ENCODE assay signal across 39 mouse cellular contexts in genomic region chr9:25123590-25123989, GRCm38 (mm10). TPM values are rescaled to one million over a fixed set of nuclear protein-coding genes. Genes with fewer than 3 reads are reported as not detected.
"Had no signal": no experiment of that assay in that cellular context is flagged by ENCODE, and none has a peak within 500 bp of the region (broad histone marks: within the 10 kb centered on the region; RNA-seq: fewer than 3 reads in every experiment).

No protein-coding gene starts in this region.

RNA-seq across cellular contexts. Expression of gene Gm10181, which starts 34.4 kb away (rescaled TPM):
- total RNA-seq: left cerebral cortex, postnatal 10 days; left cerebral cortex, postnatal 14 days; left cerebral cortex, postnatal 25 days; left cerebral cortex, postnatal 36 days; left cerebral cortex, postnatal 4 days; liver, adult 2 months; megakaryocyte, adult 5-6 weeks; megakaryocyte-erythroid progenitor cell, adult 5-6 weeks; midbrain, postnatal 0 days; monocyte, adult 5-6 weeks had no signal
- polyA plus RNA-seq: limb, embryonic 10.5 days; limb, embryonic 11.5 days; limb, embryonic 12.5 days; limb, embryonic 13.5 days; limb, embryonic 14.5 days; limb, embryonic 15.5 days; liver, adult 2 months; liver, embryonic 11.5 days; liver, embryonic 12.5 days; liver, embryonic 13.5 days; liver, embryonic 14.5 days; liver, embryonic 15.5 days; liver, embryonic 16.5 days; liver, postnatal 0 days; lung, adult 2 months; lung, embryonic 14.5 days; lung, embryonic 15.5 days; lung, embryonic 16.5 days; lung, postnatal 0 days; macrophage; midbrain, embryonic 10.5 days; midbrain, embryonic 11.5 days; midbrain, embryonic 12.5 days; midbrain, embryonic 13.5 days; midbrain, embryonic 14.5 days; midbrain, embryonic 15.5 days; midbrain, embryonic 16.5 days; midbrain, postnatal 0 days; myocyte; neural tube, embryonic 11.5 days; neural tube, embryonic 12.5 days had no signal
